Mouse (Mus musculus) heart, adult 2 months (tissue): ENCODE results near the gene Ms4a4d. TPM values are rescaled to one million over a fixed set of nuclear protein-coding genes. Genes with fewer than 3 reads are reported as not detected.

ENCODE experiments used
- DNase-seq, 2 experiments: peaks; one replicate each; pipeline ENCODE4 v3.0.0; 2021
- H3K27ac ChIP-seq: fragments of 200-600 bp; 2 replicates; pipeline ENCODE4 v1.8.1; 2022
- H3K27me3 ChIP-seq: fragments of 200-500 bp; 2 replicates; pipeline ENCODE4 v1.6.1; 2012; ENCODE audit warnings: mild to moderate bottlenecking, low read length, inconsistent platforms, mixed read lengths; ENCODE audit not compliant: control insufficient read depth, insufficient read depth
- H3K36me3 ChIP-seq: fragments of 200-500 bp; 2 replicates; pipeline ENCODE4 v1.6.1; 2012; ENCODE audit warnings: low read length, inconsistent platforms; ENCODE audit not compliant: control insufficient read depth, insufficient read depth
- H3K4me1 ChIP-seq: fragments of 200-500 bp; 2 replicates; pipeline ENCODE4 v1.6.1; 2011; ENCODE audit warnings: low read length; ENCODE audit not compliant: control insufficient read depth, insufficient read depth
- H3K4me3 ChIP-seq: fragments of 200-600 bp; 2 replicates; pipeline ENCODE4 v1.8.1; 2022
- H3K79me2 ChIP-seq: fragments of 200-500 bp; replicated peaks from 2 replicates; pipeline ENCODE4 v1.6.1; 2012; ENCODE audit warnings: mild to moderate bottlenecking, inconsistent platforms, low read length, moderate library complexity, mixed read lengths; ENCODE audit not compliant: control insufficient read depth, insufficient read depth
- H3K9ac ChIP-seq: fragments of 200-500 bp; 2 replicates; pipeline ENCODE4 v1.6.1; 2012; ENCODE audit warnings: low read depth, mild to moderate bottlenecking, control low read depth, inconsistent platforms, low read length, mixed read lengths
- CTCF ChIP-seq: fragments of 200-600 bp; IDR thresholded peaks from 2 replicates; pipeline ENCODE4 v1.8.1; 2022; ENCODE audit warnings: antibody characterized with exemption, mild to moderate bottlenecking, moderate library complexity
- EP300 ChIP-seq: fragments of 200-500 bp; IDR thresholded peaks from 2 replicates; pipeline ENCODE4 v1.6.1; 2011; ENCODE audit warnings: low read depth, low read length, control low read depth; ENCODE audit not compliant: insufficient read depth
- POLR2A ChIP-seq: fragments of 200-500 bp; IDR thresholded peaks from 2 replicates; pipeline ENCODE4 v1.6.1; 2011; ENCODE audit warnings: mild to moderate bottlenecking, low read depth, low read length, control low read depth; ENCODE audit not compliant: insufficient read depth
- WGBS: fragments of 180-500 bp; shearing (Covaris S2); methylation state at CpG from one replicate; pipeline ENCODE4 v1.1.7; 2018; 5-methylcytosine and 5-hydroxymethylcytosine counted together
- intact Hi-C: fragments of 180-260 bp; cut with DNase I; formaldehyde crosslinking; loops from one replicate; pipeline ENCODE4 v1.15.1; 2025
- polyA plus RNA-seq: library from polyadenylated mRNA; depleted of rRNA; stranded (reverse); fragments of >200 nt; gene quantifications from 2 replicates; pipeline ENCODE4 v1.2.3, GENCODE M21; 2012; rRNA removed
- total RNA-seq, 2 experiments: library from RNA; stranded (reverse); gene quantifications; 2 replicates each; pipeline ENCODE4 v1.2.3; 2021

Ms4a4d gene
- total and polyA plus RNA-seq, 3 experiments, result 6.9 to 16.0 (median 8.0) TPM

- H3K4me1 ChIP-seq, result no peaks in the 10 kb centered on the region
- DNase-seq, result no peak
- intact Hi-C loops, result loop anchor here (5.0 kb wide), 1 partner anchor 249 kb away; no protein-coding TSS in a partner anchor
These were observed 64.7 kb downstream of the Ms4a4d start for GRCm38 (mm10) chr19:11601349-11601748.

DNA sequence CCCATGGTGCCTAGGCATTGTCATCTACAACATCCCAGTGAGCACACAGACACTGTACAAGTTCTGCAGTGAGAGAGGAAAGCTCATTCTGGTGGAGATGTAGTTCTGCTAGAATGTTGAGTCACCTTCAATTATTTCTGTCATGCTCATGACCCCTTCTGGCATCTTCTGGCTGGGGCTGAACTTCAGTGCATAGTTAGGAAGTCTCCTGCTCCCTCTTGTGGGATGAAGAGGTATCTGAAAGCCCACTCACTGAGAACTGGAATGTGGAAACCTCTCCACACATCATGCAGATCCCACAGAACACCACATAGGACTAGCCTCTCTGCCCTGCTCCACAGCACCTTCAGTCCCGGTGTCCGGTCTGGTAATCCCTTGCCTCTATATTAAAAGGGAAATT, 65.4 kb downstream of the Ms4a4d start:
- no peak overlapping the region for H3K9ac ChIP-seq
- H3K27me3 ChIP-seq, result no peaks in the 10 kb centered on the region
- WGBS, result 66% methylated on average over 2 of the region's 2 CpGs
- no peaks in the 10 kb centered on the region for H3K4me1 ChIP-seq
- no peak for TF ChIP-seq POLR2A
- peak; percentile 65 for TF ChIP-seq CTCF
- TF ChIP-seq EP300, result no peak
- H3K79me2 ChIP-seq, result no peaks in the 10 kb centered on the region
- no peaks in the 10 kb centered on the region for H3K36me3 ChIP-seq
- peak in 1 of 2 experiments; percentile 34 for DNase-seq
- no peak overlapping the region for H3K4me3 ChIP-seq
- no peak overlapping the region for H3K27ac ChIP-seq
- intact Hi-C loops, result loop anchor here (5.0 kb wide), 1 partner anchor 250 kb away; no protein-coding TSS in a partner anchor

More at GRCm38 (mm10) chr19:11601349-11601748, 64.7 kb downstream of the Ms4a4d start:
- no peaks in the 10 kb centered on the region for H3K36me3 ChIP-seq
- TF ChIP-seq POLR2A (no peak), EP300 (no peak), CTCF (no peak)
- H3K9ac ChIP-seq, result no peak overlapping the region
- no peaks in the 10 kb centered on the region for H3K27me3 ChIP-seq
- H3K4me3 ChIP-seq, result no peak overlapping the region
- 70% methylated on average over 3 of the region's 3 CpGs for WGBS
- no peak overlapping the region for H3K27ac ChIP-seq
- no peaks in the 10 kb centered on the region for H3K79me2 ChIP-seq

DNA sequence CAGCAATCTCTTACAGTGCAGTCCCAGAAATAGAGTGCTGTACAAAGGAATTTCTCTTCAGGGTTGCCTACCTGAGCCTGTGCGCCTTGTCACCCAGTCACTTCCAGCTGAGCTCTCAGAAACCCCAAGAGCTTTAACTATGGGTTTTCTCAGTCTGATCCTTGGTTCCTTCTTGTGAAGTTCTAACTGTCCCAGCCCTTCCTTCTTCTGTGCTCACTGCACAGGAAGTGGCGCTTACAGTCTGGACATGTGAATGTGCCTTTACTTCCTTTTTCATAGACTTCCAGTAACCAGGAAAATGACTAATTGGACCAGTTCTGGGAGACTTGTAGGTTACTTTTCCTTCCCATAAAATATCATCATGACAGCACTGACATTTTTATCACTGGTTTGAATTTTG, 68.0 kb downstream of the Ms4a4d start, which contains the start of gene Ms4a6d:
TSS of gene Ms4a6d (minus strand) at position 247 of the 400 bp plus-strand sequence.
- Histone ChIP-seq H3K4me3 (no peak within 1 kb of the TSS), H3K4me1 (no peaks in the 10 kb centered on the region)
- WGBS, result 72% methylated on average over 2 of the region's 2 CpGs

More for the DNA sequence above, 68.0 kb downstream of the Ms4a4d start, which contains the start of gene Ms4a6d:
- no peak within 1 kb of the TSS for H3K27ac ChIP-seq
- no peaks in the 10 kb centered on the region for H3K27me3 ChIP-seq
- intact Hi-C loops, result loop anchor here (5.0 kb wide), 1 partner anchor 252 kb away; no protein-coding TSS in a partner anchor
- no peaks in the 10 kb centered on the region for H3K79me2 ChIP-seq
- TF ChIP-seq EP300 (no peak), POLR2A (no peak), CTCF (no peak)
- H3K36me3 ChIP-seq, result no peaks in the 10 kb centered on the region
- H3K9ac ChIP-seq, result no peak within 1 kb of the TSS
- no peak for DNase-seq

Other genes starting within 250 kb of the Ms4a4d start
- gene Ms4a14, start 222.3 kb upstream of the Ms4a4d start, total RNA-seq, result not detected
- gene Ms4a14, start 222.3 kb upstream of the Ms4a4d start, polyA plus RNA-seq, result 0.25 and 0.32 TPM in 2 replicates
- 1 to 10 TPM in 1 of 2 experiments, under 1 TPM in 1; 0.76 to 1.0 TPM for gene Ms4a7, start 200.7 kb upstream of the Ms4a4d start, total RNA-seq
- gene Ms4a7, start 200.7 kb upstream of the Ms4a4d start, polyA plus RNA-seq, result 2.1 and 2.2 TPM in 2 replicates
- gene Ms4a4a, start 161.3 kb upstream of the Ms4a4d start, total RNA-seq, result 1 to 10 TPM; 5.7 to 8.0 TPM
- gene Ms4a4a, start 161.3 kb upstream of the Ms4a4d start, polyA plus RNA-seq, result 0.35 and 1.5 TPM in 2 replicates
- gene Ms4a4c, start 132.0 kb upstream of the Ms4a4d start, total RNA-seq, result under 1 TPM; 0.77 to 0.84 TPM
- gene Ms4a4c, start 132.0 kb upstream of the Ms4a4d start, polyA plus RNA-seq, result 0.18 and 1.2 TPM in 2 replicates
- under 1 TPM; 0.59 to 0.65 TPM for gene Ms4a4b, start 93.2 kb upstream of the Ms4a4d start, total RNA-seq
- 1.8 and 2.8 TPM in 2 replicates for gene Ms4a4b, start 93.2 kb upstream of the Ms4a4d start, polyA plus RNA-seq
- 1 to 10 TPM; 8.1 to 9.1 TPM for gene Ms4a6c, start 67.4 kb upstream of the Ms4a4d start, total RNA-seq
- gene Ms4a6c, start 67.4 kb upstream of the Ms4a4d start, polyA plus RNA-seq, result 3.9 and 4.0 TPM in 2 replicates
- under 1 TPM in 1 of 2 experiments, not detected in 1; 0.32 TPM for gene Gm8369, start 50.9 kb upstream of the Ms4a4d start, total RNA-seq
- 1.4 and 1.7 TPM in 2 replicates for gene Gm8369, start 50.9 kb upstream of the Ms4a4d start, polyA plus RNA-seq
- 1 to 10 TPM; 5.1 to 9.3 TPM for gene Ms4a6b, start 20.3 kb upstream of the Ms4a4d start, total RNA-seq
- gene Ms4a6b, start 20.3 kb upstream of the Ms4a4d start, polyA plus RNA-seq, result 3.1 and 4.5 TPM in 2 replicates
- gene Ms4a6d, start 68.0 kb downstream of the Ms4a4d start, total RNA-seq, result 1 to 10 TPM; 3.6 to 3.9 TPM
- gene Ms4a6d, start 68.0 kb downstream of the Ms4a4d start, polyA plus RNA-seq, result 1.8 and 2.7 TPM in 2 replicates
- gene Ms4a2, start 86.9 kb downstream of the Ms4a4d start, total RNA-seq, result under 1 TPM in 1 of 2 experiments, not detected in 1; 0.16 TPM
- gene Ms4a2, start 86.9 kb downstream of the Ms4a4d start, polyA plus RNA-seq, result 0.12 and 0.18 TPM in 2 replicates
- gene Ms4a3, start 104.0 kb downstream of the Ms4a4d start, total RNA-seq, result not detected
- not detected in 2 replicates for gene Ms4a3, start 104.0 kb downstream of the Ms4a4d start, polyA plus RNA-seq
- not detected for gene Oosp2, start 123.8 kb downstream of the Ms4a4d start, total RNA-seq
- gene Oosp2, start 123.8 kb downstream of the Ms4a4d start, polyA plus RNA-seq, result not detected in 2 replicates
- gene Oosp1, start 154.3 kb downstream of the Ms4a4d start, total RNA-seq, result not detected
- gene Oosp1, start 154.3 kb downstream of the Ms4a4d start, polyA plus RNA-seq, result not detected in 2 replicates
- not detected for gene Oosp3, start 160.3 kb downstream of the Ms4a4d start, total RNA-seq
- gene Oosp3, start 160.3 kb downstream of the Ms4a4d start, polyA plus RNA-seq, result not detected in 2 replicates
- gene Gif, start 210.8 kb downstream of the Ms4a4d start, total RNA-seq, result not detected
- gene Gif, start 210.8 kb downstream of the Ms4a4d start, polyA plus RNA-seq, result not detected in 2 replicates
- gene Mrpl16, start 233.6 kb downstream of the Ms4a4d start, total RNA-seq, result 100 to 1,000 TPM in 1 of 2 experiments, 10 to 100 TPM in 1; 99.5 to 109 TPM
- gene Mrpl16, start 233.6 kb downstream of the Ms4a4d start, polyA plus RNA-seq, result 41.8 and 58.7 TPM in 2 replicates